Mouse (Mus musculus) embryonic facial prominence, embryonic 10.5 days (tissue): ENCODE data around the gene Iqcm. TPM values are rescaled to one million over a fixed set of nuclear protein-coding genes. Genes with fewer than 3 reads are reported as not detected.
"Not testable (repeated sequence)": the region's sequence is repeated elsewhere in the genome, so short reads cannot be mapped to it uniquely, and the experiment has no call there.

ENCODE experiments used
- DNase-seq: peaks from one replicate; pipeline ENCODE4 v3.0.0-alpha.2; 2017; ENCODE audit warnings: low spot score
- H3K27ac ChIP-seq: fragments of 300-500 bp; sonication (generic); replicated peaks from 2 replicates; pipeline ENCODE4 v1.5.1; 2016; ENCODE audit warnings: mild to moderate bottlenecking
- H3K27me3 ChIP-seq: fragments of 300-500 bp; sonication (generic); replicated peaks from 2 replicates; pipeline ENCODE4 v1.6.1; 2016; ENCODE audit warnings: low read depth, mild to moderate bottlenecking; ENCODE audit not compliant: poor library complexity, severe bottlenecking
- H3K36me3 ChIP-seq: fragments of 300-500 bp; sonication (generic); replicated peaks from 2 replicates; pipeline ENCODE4 v1.6.1; 2016; ENCODE audit warnings: mild to moderate bottlenecking, moderate library complexity
- H3K4me1 ChIP-seq: fragments of 300-500 bp; sonication (generic); 2 replicates; pipeline ENCODE4 v1.6.1; 2016
- H3K4me3 ChIP-seq: fragments of 300-500 bp; sonication (generic); 2 replicates; pipeline ENCODE4 v1.5.1; 2016; ENCODE audit warnings: mild to moderate bottlenecking, moderate library complexity
- H3K9me3 ChIP-seq: fragments of 300-500 bp; sonication (generic); 2 replicates; pipeline ENCODE4 v1.6.1; 2016; ENCODE audit warnings: mild to moderate bottlenecking
- WGBS: fragments of 180-500 bp; shearing (Covaris S2); methylation state at CpG from one replicate; pipeline ENCODE4 v1.1.7; 2016; 5-methylcytosine and 5-hydroxymethylcytosine counted together
- polyA plus RNA-seq: library from polyadenylated mRNA; unstranded; fragments of >200 nt; fragmentation: Nextera tagmentation; extraction: Ambion mirVana; gene quantifications from 2 replicates; pipeline ENCODE4 v1.2.1, GENCODE M21; 2016

The Iqcm gene
- 0.12 TPM in 1 of 2 replicates, not detected in the other for polyA plus RNA-seq

DNA sequence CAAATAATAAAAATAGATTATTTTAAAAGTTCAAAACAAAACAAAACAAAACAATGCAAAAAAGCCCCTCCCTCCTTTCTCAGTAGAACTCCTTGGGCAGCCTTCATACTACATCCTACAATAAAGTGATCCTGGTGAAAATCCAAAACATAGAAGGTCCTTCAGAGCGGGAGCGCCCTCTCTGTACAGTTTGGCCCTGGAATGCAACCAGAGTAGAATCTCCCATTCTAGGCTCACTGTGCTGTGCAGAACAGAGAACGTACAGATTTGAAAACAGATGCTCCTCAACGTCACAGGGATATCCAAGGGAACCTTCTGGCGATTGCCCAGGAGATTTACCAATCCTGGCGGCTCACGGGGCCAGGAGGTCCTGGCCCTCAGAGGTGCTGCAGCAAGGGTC is at the start of gene Iqcm:
Iqcm (plus strand) TSS at position 301 of the 400 bp plus-strand sequence.
- Histone ChIP-seq H3K36me3 (no peaks in the 10 kb centered on the region), H3K27ac (no peak within 1 kb of the TSS), H3K9me3 (no peaks in the 10 kb centered on the region), H3K27me3 (no peaks in the 10 kb centered on the region), H3K4me1 (no peaks in the 10 kb centered on the region), H3K4me3 (no peak within 1 kb of the TSS)
- DNase-seq = no peak
- WGBS = 95% methylated on average over 7 of the region's 7 CpGs

DNA sequence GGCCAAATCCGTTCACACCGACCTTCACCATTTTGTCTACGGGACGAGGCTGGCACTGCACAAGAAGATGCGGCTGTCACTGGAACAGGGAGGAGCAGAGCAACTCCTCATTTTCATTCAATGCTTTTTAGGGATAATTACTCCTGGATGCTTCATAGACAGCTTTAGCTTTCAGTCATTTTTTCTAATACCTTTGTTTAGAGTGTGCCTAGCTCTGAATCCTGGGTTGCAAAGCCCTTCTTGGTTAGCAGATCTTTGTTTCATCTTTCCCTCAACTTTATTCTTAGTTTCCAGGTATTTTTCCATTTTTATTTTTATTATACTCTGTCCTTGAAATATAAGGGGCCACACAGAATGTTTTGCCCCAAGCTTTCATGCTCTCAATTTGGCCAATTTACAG is 42.0 kb upstream of the Iqcm start, which contains the start of gene Gm10358:
Gm10358 (minus strand) TSS at position 101 of the 400 bp plus-strand sequence.
- no peaks in the 10 kb centered on the region for H3K4me1 ChIP-seq
- no peak within 1 kb of the TSS for H3K4me3 ChIP-seq

GRCm38 (mm10) chr8:75415696-75416095 is 32.8 kb upstream of the Iqcm start:
- H3K36me3 ChIP-seq, H3K9me3 ChIP-seq, DNase-seq, H3K27ac ChIP-seq, H3K4me3 ChIP-seq, H3K27me3 ChIP-seq, H3K4me1 ChIP-seq: not testable (repeated sequence)
- 80% methylated on average over 3 of the region's 3 CpGs for WGBS

More for the DNA sequence above, 42.0 kb upstream of the Iqcm start, which contains the start of gene Gm10358:
- Histone ChIP-seq H3K27me3 (no peaks in the 10 kb centered on the region), H3K36me3 (no peaks in the 10 kb centered on the region), H3K27ac (no peak within 1 kb of the TSS), H3K9me3 (no peaks in the 10 kb centered on the region)
- no peak for DNase-seq
- WGBS = 96% methylated on average over 5 of the region's 5 CpGs

GRCm38 (mm10) chr8:75476756-75477155 is 28.3 kb downstream of the Iqcm start:
- H3K36me3 ChIP-seq = no peaks in the 10 kb centered on the region
- no peak overlapping the region for H3K27ac ChIP-seq
- no peak for DNase-seq
- no peaks in the 10 kb centered on the region for H3K27me3 ChIP-seq
- no peaks in the 10 kb centered on the region for H3K9me3 ChIP-seq
- no peaks in the 10 kb centered on the region for H3K4me1 ChIP-seq
- 88% methylated on average over 1 of the region's 1 CpGs for WGBS
- no peak overlapping the region for H3K4me3 ChIP-seq

DNA sequence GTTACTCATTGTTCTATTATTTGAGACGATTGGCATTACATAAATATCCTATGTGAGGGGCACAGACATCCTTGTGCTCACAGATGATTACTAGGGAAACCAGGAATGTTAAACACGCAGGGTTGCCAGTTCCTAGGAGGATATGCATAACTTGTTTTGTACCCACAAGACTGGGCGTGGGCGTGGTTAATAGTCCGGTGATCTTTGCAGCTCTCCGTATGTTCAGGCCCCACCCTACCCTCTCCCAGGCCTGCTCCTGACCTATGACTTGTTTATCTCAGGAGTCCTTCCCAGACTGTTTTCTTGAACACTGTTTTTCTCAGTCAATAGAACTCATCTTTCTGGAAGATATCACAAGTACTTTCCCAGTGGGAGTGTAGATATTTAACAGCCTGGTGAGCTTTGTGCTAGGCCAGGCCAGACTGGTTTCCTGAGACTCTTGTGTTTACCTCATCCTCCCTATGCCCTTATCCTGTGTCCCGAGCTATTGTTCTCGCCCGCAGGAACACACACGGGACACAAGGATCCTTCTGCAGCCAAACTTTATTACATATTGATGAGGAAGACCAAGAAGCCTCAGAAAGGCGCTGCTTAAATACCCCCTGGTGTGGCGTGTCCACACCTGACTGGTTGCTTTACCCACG is 40.7 kb downstream of the Iqcm start:
- WGBS = 86% methylated on average over 13 of the region's 13 CpGs
- Histone ChIP-seq H3K4me3 (no peak overlapping the region), H3K27ac (no peak overlapping the region), H3K36me3 (no peaks in the 10 kb centered on the region), H3K9me3 (no peaks in the 10 kb centered on the region), H3K27me3 (no peaks in the 10 kb centered on the region), H3K4me1 (no peaks in the 10 kb centered on the region)
- no peak for DNase-seq

GRCm38 (mm10) chr8:75509299-75509698 is 60.8 kb downstream of the Iqcm start:
- H3K9me3 ChIP-seq = no peaks in the 10 kb centered on the region
- 78% methylated on average over 1 of the region's 1 CpGs for WGBS
- H3K4me3 ChIP-seq = no peak overlapping the region
- no peaks in the 10 kb centered on the region for H3K4me1 ChIP-seq
- no peak for DNase-seq
- H3K27me3 ChIP-seq = no peaks in the 10 kb centered on the region
- no peaks in the 10 kb centered on the region for H3K36me3 ChIP-seq
- H3K27ac ChIP-seq = no peak overlapping the region

GRCm38 (mm10) chr8:75513786-75514185 is 65.3 kb downstream of the Iqcm start:
- no peak for DNase-seq
- Histone ChIP-seq H3K4me1 (no peaks in the 10 kb centered on the region), H3K27ac (no peak overlapping the region), H3K4me3 (no peak overlapping the region), H3K27me3 (no peaks in the 10 kb centered on the region), H3K36me3 (no peaks in the 10 kb centered on the region), H3K9me3 (no peaks in the 10 kb centered on the region)
- 87% methylated on average over 3 of the region's 3 CpGs for WGBS

DNA sequence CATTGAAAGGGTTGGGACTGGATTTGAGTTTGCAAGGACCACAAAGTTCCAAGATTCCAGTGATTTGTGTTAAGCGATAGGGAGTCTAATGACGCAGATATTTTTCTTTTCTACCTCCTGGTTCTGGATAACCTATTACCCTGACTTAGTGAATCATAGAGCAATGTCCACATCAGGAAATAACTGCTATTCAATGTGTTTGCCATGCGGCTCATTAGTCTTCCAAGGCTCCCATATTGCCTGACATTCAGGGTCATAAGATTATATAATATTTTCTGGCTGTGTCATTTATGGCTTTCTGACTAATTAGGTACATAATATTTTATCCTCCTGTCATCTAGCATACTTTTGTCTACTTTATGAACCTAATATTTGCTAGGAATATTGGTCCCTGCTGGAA is 100.8 kb downstream of the Iqcm start:
- Histone ChIP-seq H3K36me3 (no peaks in the 10 kb centered on the region), H3K4me1 (no peaks in the 10 kb centered on the region), H3K27ac (no peak overlapping the region), H3K9me3 (no peaks in the 10 kb centered on the region), H3K27me3 (no peaks in the 10 kb centered on the region), H3K4me3 (no peak overlapping the region)
- 91% methylated on average over 3 of the region's 3 CpGs for WGBS
- no peak for DNase-seq

DNA sequence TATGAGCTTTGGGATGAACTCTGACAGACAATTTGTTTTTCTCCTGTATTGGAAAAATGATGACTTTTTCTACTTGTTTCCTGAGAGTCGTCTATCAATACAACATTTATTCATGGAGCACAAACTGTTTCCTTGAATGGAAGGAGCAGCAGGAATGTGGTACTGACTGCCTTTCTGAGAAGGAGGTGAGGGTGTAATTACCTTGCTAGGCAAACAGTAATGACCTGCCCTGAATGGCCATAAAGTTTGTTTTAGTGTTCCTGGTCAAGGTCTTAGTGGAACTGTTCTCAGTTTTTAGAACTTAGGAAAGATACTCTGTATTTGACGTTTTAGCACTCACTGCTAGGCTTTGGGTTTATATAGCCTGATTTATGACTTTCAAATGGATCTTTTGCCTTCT is 147.8 kb downstream of the Iqcm start:
- no peaks in the 10 kb centered on the region for H3K27me3 ChIP-seq

DNA sequence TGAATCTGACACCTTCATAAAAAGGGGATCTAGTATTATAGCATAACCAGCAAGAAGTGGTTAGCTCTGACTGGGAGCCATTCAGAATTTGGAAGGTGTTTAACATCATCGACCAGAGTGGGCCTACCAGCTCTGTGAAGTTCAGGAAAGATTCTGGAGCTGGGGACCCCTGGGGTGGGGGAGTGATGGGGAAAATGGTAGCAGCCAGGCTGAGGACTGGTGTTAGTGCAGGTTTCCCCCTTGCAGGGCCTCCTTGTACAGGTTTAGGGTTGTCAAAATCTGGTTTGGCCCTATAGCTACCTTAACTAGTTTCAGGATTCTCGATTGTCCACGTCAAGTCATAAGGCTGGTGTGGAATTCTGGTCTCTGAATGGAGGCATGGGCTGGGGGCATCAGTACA is 194.5 kb downstream of the Iqcm start:
- H3K27me3 ChIP-seq = no peaks in the 10 kb centered on the region
- DNase-seq = no peak
- no peak overlapping the region for H3K27ac ChIP-seq
- H3K36me3 ChIP-seq = no peaks in the 10 kb centered on the region
- H3K4me1 ChIP-seq = no peaks in the 10 kb centered on the region
- no peak overlapping the region for H3K4me3 ChIP-seq
- H3K9me3 ChIP-seq = no peaks in the 10 kb centered on the region
- 88% methylated on average over 3 of the region's 3 CpGs for WGBS

More for the DNA sequence above, 147.8 kb downstream of the Iqcm start:
- Histone ChIP-seq H3K9me3 (no peaks in the 10 kb centered on the region), H3K27ac (no peak overlapping the region), H3K36me3 (no peaks in the 10 kb centered on the region), H3K4me3 (no peak overlapping the region), H3K4me1 (no peaks in the 10 kb centered on the region)
- no peak for DNase-seq
- WGBS = 84% methylated on average over 2 of the region's 2 CpGs

- H3K4me1 ChIP-seq = no peaks in the 10 kb centered on the region
- no peak overlapping the region for H3K4me3 ChIP-seq
- no peaks in the 10 kb centered on the region for H3K9me3 ChIP-seq
- WGBS = 91% methylated on average over 6 of the region's 6 CpGs
- no peaks in the 10 kb centered on the region for H3K36me3 ChIP-seq
- no peaks in the 10 kb centered on the region for H3K27me3 ChIP-seq
- DNase-seq = no peak
- H3K27ac ChIP-seq = no peak overlapping the region
These were observed 210.8 kb downstream of the Iqcm start for GRCm38 (mm10) chr8:75659287-75659686.

DNA sequence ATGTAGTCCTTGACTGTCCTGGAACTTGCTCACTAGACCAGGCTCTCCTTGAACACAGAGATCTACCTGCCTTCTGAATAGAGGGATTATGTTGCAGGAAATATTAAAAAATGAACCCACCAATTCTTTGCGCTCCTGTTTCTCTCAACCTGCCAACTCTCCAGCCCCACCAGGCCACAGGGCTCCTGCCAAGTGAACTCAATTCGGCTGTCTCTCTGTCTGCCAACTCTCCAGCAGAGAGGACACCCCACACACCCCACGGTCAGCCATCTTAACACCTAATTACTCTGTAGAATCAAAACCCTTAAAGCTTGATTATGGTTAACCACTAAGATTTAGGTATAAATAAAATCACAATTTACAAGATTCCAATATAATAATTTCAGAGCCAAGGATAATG is 298.1 kb downstream of the Iqcm start:
- H3K36me3 ChIP-seq = no peaks in the 10 kb centered on the region
- no peak overlapping the region for H3K27ac ChIP-seq
- no peak for DNase-seq
- H3K9me3 ChIP-seq = no peaks in the 10 kb centered on the region
- no peaks in the 10 kb centered on the region for H3K27me3 ChIP-seq
- no peak overlapping the region for H3K4me3 ChIP-seq
- H3K4me1 ChIP-seq = no peaks in the 10 kb centered on the region
- 86% methylated on average over 3 of the region's 3 CpGs for whole genome bisulfite sequencing

- Histone ChIP-seq H3K27me3 (no peaks in the 10 kb centered on the region), H3K4me1 (no peaks in the 10 kb centered on the region), H3K4me3 (no peak overlapping the region), H3K27ac (no peak overlapping the region), H3K36me3 (no peaks in the 10 kb centered on the region), H3K9me3 (0 out of 2 replicates have a peak, but pooled peaks cover 4% of the 10 kb centered on the region)
- no peak for DNase-seq
These were observed 307.1 kb downstream of the Iqcm start for GRCm38 (mm10) chr8:75755596-75755995.
